Mouse (Mus musculus): ENCODE results near the gene Polr1d.

Gene Polr1d

DNA sequence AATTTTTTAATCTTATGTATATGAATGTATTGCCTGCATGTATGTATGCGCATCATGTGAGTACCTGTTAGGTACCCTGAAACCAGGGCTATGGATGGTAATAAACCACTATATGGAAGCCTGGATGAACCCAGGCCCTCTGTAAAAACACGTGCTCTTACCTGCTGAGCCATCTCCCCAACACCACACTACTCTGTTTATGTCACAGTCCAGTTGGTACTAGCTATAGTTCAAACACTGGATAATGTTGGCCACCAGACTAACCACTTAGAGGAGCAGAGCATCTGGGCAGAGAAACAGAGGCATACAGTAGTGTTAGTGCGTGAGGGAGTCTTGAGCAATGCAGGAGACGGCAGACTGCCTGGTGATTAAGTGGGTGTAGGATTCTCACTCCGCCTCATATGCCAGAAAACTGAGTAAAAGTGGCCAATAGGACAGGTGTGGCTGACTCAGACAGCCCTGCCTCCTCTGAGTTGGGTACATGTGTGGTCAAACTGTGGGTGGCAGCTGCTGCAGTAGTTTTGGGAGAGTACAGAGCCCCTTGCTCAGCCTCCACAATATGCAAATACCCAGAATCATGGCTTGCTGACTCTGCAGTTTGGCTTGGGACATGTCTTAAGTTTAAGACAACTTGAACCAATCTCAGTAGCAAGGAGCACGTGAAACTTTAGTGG, 21.1 kb upstream of the Polr1d start:
- DNase-seq (ENCODE audit: low read depth, low spot score), result no peak

- no peak for DNase-seq (ENCODE audit: low read depth, low spot score)
Observed at GRCm38 (mm10) chr5:147056712-147057290, 20.0 kb upstream of the Polr1d start.

DNA sequence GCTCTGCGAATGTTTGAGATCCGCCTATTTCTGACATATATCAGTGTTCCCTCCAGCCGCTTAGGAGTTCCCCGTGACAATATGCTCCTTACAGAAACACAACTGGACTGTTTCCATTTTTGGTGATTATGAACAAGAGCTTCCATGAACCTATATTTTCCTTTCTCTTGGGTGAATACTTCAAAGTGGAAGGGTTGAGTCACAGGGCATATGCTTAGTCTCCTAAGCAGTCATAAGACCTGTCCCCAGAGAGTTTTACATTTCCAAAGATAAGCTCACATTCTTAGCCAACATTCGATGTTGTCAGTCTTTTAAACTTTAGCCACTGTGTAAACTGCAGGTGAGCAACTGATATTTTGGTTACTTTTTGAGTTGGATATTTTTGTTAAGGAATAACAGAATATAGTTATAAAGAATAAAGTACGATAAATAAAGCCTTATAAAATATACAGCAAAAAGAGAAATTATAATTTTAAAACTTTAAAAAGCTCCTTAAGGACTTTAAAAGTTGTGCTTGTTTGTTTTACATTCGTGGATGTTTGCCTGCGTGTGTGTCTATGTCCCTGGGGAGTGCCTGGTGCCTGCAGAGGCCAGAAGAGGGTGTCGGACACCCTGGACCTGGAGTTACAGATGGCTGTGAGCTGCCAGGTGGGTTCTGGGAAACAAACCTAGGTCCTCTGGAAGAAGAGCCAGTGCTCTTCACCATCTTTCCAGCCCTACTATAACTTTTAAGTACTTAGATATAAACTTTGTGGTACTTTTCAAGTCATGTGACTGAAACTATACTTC, 19.0 kb upstream of the Polr1d start:
- DNase-seq (ENCODE audit: low read depth, low spot score), result no peak

DNA sequence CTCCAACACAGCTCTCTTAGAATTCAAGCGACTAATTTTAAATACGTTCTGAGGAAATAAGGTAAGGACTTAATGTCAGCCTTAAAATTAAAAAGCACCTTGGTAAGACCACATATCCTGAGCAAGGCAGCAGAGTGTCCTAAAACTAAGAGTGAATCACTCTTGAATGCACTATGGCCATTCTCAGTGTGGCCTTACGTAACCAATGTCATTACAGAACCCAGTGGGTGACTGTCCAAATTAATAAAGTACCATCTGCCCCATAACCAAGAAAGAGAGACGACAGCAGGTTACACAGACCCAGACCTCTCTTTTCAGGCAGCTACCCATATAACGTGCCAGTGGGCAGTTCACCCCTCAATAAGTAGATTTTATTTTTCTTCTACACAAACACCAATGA, 18.2 kb upstream of the Polr1d start:
- no peak for DNase-seq (ENCODE audit: low read depth, low spot score)

DNA sequence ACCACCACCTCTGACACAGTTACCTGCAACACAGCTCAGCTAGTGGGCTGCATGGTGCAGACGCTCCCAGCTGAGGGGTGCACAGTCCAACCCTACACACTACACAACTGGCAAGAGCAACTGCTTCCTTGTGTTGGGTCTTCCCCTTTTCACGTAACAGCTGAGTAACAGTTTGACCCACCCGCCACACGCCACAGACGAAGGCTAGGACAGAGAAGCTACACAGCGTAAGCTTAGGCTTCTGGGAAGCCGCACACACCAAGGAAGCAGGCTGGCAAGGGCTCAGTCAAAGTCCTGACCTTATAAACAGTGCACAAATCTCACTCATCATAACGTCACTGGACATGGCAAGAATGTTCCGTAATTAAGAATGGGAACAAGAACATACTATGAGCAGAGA, 17.5 kb upstream of the Polr1d start:
- no peak for DNase-seq (ENCODE audit: low read depth, low spot score)

GRCm38 (mm10) chr5:147060024-147060423, 16.8 kb upstream of the Polr1d start:
- no peak for DNase-seq (ENCODE audit: low read depth, low spot score)

DNA sequence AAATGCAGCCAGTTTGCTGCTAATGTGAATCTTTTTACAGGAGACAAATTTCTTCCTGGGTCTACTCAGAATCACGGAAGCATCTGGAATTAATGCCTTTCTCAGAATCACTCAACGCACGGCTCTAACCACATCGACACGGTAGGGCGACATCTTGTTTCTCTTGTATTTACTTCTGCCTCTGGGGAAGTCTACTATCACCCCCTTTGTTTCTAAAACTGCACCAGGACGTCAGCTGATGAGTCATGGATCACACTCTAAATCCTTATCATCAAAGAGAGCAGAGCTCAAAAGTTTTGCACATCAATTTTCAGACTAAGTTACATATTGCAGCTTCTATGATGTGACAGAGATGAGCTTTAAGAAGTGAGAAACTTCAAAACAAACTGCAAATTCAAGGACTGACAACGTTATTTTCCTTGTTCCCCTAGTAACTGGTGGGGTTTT, 13.6 kb upstream of the Polr1d start:
- no peak for DNase-seq (ENCODE audit: low read depth, low spot score)

GRCm38 (mm10) chr5:147066129-147066528, 10.7 kb upstream of the Polr1d start:
- peak; percentile 69 for DNase-seq (ENCODE audit: low read depth, low spot score)

GRCm38 (mm10) chr5:147066965-147067364, 9.9 kb upstream of the Polr1d start:
- peak; percentile 61 for DNase-seq (ENCODE audit: low read depth, low spot score)

- DNase-seq (ENCODE audit: low read depth, low spot score), result no peak
Observed at GRCm38 (mm10) chr5:147068876-147069275, 8.0 kb upstream of the Polr1d start.

DNA sequence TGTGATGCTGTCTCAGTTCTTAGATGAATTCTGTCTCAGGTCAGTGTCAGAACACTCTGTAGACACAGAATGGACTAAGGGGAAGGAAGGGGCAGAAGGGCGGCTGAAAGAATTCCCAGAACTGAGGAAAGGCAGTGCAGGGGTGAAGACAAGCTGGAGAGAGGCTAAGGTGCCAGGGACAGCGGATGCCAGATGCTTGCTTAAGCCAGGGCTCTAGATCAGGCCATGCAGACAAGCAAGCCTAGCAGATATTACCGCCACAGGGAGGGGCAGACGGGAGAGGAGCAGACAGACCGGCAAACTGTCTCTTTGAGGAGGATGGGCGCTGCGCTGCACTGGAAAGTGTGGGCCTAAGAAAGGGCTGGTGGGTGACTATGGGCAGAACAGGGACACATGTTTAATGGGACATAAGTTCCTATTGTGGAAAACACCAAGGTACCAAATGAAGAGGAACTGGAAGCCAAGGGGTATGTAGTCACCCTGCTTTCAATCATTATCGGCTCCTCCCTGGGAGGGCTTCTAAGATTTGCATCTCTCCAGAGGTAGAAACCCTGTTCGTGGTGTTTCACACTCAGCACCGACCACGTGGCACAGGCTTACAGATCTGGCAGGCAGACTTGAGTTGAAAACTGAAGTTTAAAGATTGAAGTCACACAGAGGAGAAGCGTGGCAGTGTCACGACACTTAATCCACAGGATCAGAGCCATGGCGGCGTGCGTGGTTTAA, 5.9 kb upstream of the Polr1d start:
- no peak for DNase-seq (ENCODE audit: low read depth, low spot score)

- no peak for DNase-seq (ENCODE audit: low read depth, low spot score)
Observed at GRCm38 (mm10) chr5:147071886-147072285, 5.0 kb upstream of the Polr1d start.

DNA sequence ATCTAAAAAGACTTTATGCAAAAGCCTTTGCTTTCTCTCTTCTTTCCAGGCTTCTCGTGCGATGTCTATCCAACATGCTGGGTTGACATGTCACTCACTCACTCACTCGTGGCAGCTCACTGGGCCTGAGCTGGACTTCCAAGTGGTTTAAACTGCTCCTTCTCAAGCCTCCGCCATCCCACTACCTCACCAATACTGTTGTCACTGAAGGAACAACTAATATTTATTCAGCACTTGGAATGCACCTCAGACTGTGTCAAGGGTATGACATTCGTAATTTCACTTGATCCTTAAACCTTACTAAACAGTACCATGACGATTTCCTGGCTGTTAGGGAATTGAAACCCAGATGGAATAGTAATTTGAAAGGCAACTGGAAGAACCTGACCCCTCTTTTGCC, 3.0 kb upstream of the Polr1d start:
- DNase-seq (ENCODE audit: low read depth, low spot score), result no peak

DNA sequence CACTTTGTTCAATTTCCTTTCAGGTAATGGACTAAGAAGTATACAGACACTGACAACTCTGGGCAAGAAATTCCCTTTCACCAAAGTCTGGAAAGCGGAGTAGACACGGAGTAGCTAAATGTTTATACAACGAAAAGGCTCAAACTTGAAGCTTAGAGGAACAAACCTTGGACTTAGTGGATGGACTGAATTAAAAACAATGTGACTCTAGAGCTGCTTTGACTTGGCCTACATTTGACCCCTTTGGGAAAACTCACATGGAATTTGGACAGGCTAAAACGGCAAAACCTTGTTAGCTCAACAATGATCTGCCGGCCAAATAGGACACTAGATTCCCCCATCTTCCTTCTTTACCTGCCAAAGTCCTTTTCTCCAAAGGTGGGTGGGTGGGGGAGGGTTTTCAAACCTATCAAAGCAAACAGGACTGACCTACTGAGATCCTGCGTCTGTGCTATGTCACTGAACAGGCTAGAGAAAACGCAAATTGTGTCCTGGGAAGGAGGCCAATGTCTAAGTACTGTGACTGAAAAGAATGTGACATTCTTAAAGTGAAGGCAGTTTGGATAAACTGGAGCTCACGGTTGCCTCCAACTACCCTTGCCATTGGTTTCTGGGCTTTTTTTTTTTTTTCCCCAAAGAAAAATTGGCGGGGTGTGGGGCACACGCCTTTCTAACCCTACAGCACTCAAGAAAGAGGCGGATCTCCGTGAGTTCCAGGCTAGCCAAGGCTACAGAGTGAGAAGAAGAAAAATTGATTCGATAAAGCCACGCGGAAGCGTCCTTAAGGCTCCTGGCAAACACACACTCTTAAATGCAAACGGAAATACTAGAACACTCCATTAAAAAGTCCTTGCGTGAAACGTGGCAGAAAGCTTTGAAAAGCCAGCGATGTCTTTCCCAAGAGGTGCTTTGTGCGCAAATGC, 1.5 kb upstream of the Polr1d start:
- DNase-seq (ENCODE audit: low read depth, low spot score), result no peak

DNA sequence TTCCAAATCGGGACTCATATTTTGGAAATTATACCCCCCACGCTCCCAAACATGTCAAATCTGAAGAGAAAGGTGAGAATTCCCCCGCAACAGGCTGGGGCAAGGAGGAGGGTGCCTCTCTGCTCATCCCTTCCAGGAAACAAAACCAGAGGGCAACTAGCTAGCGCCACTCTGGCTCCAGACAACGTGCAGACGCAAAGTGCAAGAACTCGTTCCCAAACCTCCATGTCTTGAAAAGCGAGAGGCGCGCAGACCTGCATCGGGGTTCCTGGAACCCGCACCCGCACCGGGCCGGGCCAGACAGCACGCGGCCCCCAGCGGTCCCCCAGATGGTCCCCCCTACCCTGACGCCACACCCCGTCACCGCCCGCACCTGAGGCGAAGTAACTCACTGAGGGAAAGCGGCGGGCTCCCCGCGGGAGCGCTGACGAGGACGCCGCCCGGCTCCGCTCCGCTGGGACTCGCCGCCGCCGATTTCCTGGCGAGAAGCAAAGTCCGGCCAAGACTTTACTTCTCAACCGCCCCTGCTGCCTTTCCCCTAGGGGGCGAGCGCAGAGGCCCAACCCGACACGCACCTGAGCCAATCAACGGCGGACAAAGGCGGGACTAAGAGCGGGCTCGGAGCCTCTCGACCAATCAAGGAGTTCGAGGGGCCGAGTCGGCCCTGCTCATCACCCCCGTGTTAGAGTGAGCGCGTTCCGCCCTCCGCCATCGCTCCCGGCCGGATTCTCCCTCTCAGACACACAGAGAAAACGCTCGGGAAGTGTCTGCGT, 638 bp upstream of the Polr1d start, which contains the start of gene Lnx2:
Gene Lnx2 (minus strand): TSS at position 561 of the 773 bp plus-strand sequence.
- peak; percentile 98 for DNase-seq (ENCODE audit: low read depth, low spot score)

DNA sequence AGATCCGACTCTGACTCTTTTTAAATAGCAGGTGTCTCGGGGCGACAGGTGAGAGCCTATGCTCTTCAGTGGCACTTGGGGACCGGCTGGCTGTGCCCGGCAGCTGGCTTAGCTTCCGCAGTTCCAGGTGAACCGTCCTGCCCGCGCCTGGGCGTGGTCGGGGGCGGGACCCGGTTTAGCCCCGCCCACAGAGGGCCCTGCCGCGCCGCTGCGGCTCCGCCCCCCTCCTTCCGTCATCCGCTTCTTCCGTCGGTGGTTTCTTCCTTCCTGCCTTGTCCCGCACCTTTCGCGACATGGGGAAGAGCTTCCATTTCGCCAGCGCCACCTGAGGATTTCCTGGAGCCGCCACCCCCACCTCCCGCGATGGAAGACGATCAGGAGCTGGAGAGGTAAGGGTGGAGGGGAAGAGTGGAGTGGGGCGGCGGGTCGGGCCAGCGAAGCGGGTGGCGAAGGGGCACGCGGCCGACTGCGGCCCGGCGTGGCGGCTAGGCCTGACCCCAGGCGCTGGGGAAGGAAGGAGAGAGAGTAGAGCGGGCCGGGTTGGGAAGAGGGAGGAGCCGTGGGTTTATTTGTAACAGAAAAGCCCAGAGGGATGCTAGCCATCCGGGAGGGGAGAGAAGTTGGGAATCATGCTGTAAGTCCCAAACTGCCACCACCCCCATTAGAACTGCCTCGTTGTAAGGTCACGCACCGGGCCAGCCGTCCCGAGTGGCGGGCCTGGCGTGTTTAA, 620 bp downstream of the Polr1d start:
- peak; percentile 86 for DNase-seq (ENCODE audit: low read depth, low spot score)

DNA sequence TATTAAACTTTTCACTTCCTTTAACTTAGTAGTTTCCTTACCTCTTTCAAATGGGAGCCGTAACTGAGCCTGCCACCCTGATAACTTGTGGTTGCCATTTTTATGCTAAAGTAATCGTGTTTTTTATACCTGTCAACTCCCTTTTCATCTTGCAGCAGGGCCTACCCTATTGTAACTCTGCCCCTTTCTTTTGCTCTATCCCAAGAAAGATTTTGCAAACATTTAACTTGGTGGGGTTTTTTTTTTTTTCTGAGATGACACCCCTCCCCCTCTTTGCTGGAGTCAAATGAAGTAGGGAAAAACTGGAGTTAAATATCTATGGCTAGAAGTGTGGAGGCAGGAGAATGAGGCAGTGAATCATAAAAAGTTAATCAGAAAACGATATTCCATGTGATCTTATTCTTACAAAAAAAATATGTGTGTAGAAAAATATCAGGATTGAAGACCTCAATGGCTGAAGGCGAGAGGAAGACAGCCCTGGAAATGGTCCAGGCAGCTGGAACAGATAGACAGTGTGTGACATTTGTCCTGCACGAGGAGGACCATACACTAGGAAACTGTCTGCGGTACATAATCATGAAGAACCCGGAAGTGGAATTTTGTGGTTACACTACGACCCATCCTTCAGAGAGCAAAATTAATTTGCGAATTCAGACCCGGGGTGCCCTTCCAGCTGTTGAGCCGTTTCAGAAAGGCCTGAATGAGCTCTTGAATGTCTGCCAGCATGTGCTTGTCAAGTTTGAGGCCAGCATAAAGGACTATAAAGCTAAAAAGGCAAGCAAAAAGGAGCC, 1.5 kb downstream of the Polr1d start:
- DNase-seq (ENCODE audit: low read depth, low spot score), result no peak

DNA sequence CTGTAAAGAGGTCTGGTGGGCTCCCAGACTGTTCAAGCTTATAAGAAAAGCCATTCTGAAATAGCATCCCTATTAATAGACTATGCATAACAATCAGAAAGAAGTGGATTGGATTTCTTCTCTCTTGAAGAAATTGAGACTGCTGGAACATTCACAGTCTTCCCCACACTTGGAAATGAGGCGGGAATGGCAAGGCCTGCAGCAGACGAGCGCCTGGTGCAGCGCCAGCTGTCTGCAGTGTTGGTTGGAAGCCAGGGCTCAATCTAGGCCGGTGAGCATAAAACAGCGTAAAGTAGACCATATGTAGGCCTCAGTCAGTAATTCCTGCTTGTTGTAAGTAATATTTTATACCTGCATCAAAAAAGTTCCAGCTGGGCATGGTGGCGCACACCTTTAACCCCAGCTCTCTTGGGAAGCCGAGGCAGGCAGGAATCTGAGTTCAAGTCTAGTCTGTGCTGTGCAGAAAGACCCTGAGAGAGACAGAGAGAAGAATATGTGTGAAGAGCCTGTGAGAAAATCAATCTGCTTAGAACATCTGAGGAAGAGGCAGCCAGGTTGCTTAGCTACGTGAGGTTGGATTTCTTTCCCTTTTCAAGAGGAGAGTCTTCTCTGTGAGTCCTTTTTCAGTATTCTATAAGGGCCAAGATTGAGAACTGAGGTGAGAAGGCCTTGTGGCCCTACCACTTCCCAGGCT, 8.5 kb downstream of the Polr1d start:
- no peak for DNase-seq (ENCODE audit: low read depth, low spot score)
